Mouse (Mus musculus) spleen, adult 12 weeks (tissue): ENCODE measurements around the gene Hal.

Experiments used
- DNase-seq: peaks from one replicate; pipeline ENCODE4 v3.0.0; 2022; ENCODE audit warnings: low spot score

The Hal gene

DNA sequence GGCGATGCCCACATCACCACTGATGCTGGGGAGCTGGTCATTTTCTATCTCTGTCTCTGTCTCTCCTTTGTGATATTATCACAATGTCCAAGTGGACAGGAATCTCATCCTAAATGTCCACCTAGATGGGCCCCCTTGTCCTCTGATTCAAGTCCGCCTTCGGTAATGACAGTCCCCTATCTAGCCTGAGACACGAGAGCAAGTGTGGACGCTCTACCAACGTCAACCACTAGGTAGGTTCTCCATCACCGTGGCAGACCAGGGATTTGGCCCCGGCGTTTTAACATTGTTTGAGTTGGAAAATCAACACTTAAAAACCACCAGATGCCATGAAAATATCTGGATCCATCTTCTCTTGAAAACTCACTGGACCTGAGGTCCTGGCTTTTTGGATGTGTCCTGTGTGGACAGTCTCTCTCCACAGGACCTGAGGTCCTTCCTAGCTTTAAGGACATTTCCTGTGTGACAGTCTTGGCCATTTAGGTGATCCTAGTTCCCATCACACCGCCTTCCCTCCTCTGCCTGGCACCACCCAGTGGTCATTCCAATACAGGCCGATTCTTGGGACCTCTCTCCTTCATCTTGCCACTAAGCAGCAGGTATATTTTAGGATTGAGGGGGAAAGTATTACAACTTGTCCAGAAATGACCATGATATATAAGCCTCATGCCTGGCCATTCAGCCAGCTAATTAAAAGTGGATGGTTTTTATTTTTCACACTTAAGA, 79.4 kb downstream of the Hal start:
- DNase-seq = no peak

GRCm38 (mm10) chr10:93568671-93569070, 80.1 kb downstream of the Hal start:
- DNase-seq = no peak
